Mouse (Mus musculus): Measurements from ENCODE around the gene Stpg3.

- TF ChIP-seq POLR2A (IDR thresholded peaks at IDR 0.05; ENCODE audit: control insufficient read depth, extremely low read depth, insufficient read depth, low read length, poor library complexity) (no peak), CTCF (IDR thresholded peaks at IDR 0.05; ENCODE audit: borderline replicate concordance, control insufficient read depth, extremely low read depth, insufficient read depth, low read length, poor library complexity) (no peak)
These were observed 6.8 kb downstream of the Stpg3 start for GRCm38 (mm10) chr2:25207593-25207992.

Data from thymus, adult 2 months (tissue).